10 mouse cellular contexts compared by ENCODE assay signal in genomic region chr13:82317203-82317580, GRCm38 (mm10).
DNase-seq lines count a peak whose midpoint lies in the region; ATAC-seq and TF ChIP-seq lines count a peak whose summit lies in the region.
"Had no signal": no experiment of that assay in that cellular context is flagged by ENCODE, and none has a peak within 500 bp of the region (broad histone marks: within the 10 kb centered on the region; RNA-seq: fewer than 3 reads in every experiment).

No protein-coding gene starts in this region.

- H3K9ac ChIP-seq in forebrain, postnatal 0 days: no peak overlapping the region
- no peak overlapping the region for H3K9ac ChIP-seq in midbrain, embryonic 13.5 days (replicated peaks)
- H3K9ac ChIP-seq: liver, embryonic 15.5 days had no signal

- H3K4me2 ChIP-seq in forebrain, postnatal 0 days (ENCODE audit: low read depth): no peak overlapping the region
- no peak overlapping the region for H3K4me2 ChIP-seq in midbrain, embryonic 13.5 days (replicated peaks)
- H3K4me2 ChIP-seq: liver, embryonic 15.5 days had no signal

- H3K4me3 ChIP-seq in forebrain, postnatal 0 days (ENCODE audit: low read depth, low read length): no peak overlapping the region
- no peak overlapping the region for H3K4me3 ChIP-seq in midbrain, embryonic 13.5 days (replicated peaks)
- H3K4me3 ChIP-seq: liver, embryonic 15.5 days had no signal

- no peak for TF ChIP-seq CTCF in forebrain, postnatal 0 days (IDR thresholded peaks at IDR 0.05; ENCODE audit: low read depth)

- no peaks in the 10 kb centered on the region for H3K9me3 ChIP-seq in forebrain, postnatal 0 days (ENCODE audit: low read length)
- no peaks in the 10 kb centered on the region for H3K9me3 ChIP-seq in midbrain, embryonic 13.5 days
- H3K9me3 ChIP-seq: liver, embryonic 15.5 days had no signal

- H3K36me3 ChIP-seq in forebrain, postnatal 0 days (ENCODE audit: insufficient read depth): no peaks in the 10 kb centered on the region
- H3K36me3 ChIP-seq in midbrain, embryonic 13.5 days: no peaks in the 10 kb centered on the region
- H3K36me3 ChIP-seq: liver, embryonic 15.5 days had no signal

- peak; percentile 31 to 65 for DNase-seq in cerebellum, postnatal 10 days
- DNase-seq in cerebellum, adult 11-12 months: no peak
- peak; percentile 3 for DNase-seq in kidney, postnatal 14 days
- DNase-seq in kidney, adult 8-10 months: no peak
- DNase-seq in forebrain, postnatal 0 days: peak; percentile 45
- peak; percentile 35 to 63 for DNase-seq in left cerebral cortex, postnatal 25 days (ENCODE audit: low spot score in 2 of 2)
- no peak for DNase-seq in Muller cell, postnatal 12 days (ENCODE audit: inconsistent ontology term)
- DNase-seq: adrenal gland, postnatal 25 days had no signal

- H3K27me3 ChIP-seq in forebrain, postnatal 0 days (ENCODE audit: insufficient read depth, low read length): no peaks in the 10 kb centered on the region
- H3K27me3 ChIP-seq in midbrain, embryonic 13.5 days: no peaks in the 10 kb centered on the region
- H3K27me3 ChIP-seq: liver, embryonic 15.5 days had no signal

- 0 out of 2 replicates have a peak, but pooled peaks have one; percentile 10 for ATAC-seq in forebrain, postnatal 0 days
- ATAC-seq in midbrain, embryonic 13.5 days: no peak

- intact Hi-C loops in left cerebral cortex, postnatal 25 days (cut with DNase I): loop anchor here (2.0 to 10.0 kb wide), 7 partner anchors 188 to 748 kb away; no protein-coding TSS in a partner anchor

- 53% methylated on average over 2 of the region's 2 CpGs for WGBS in forebrain, postnatal 0 days
- WGBS in midbrain, embryonic 13.5 days: 84% methylated on average over 2 of the region's 2 CpGs

- no peak overlapping the region for H3K27ac ChIP-seq in forebrain, postnatal 0 days (ENCODE audit: low read depth, low read length)
- H3K27ac ChIP-seq in midbrain, embryonic 13.5 days: no peak overlapping the region
- H3K27ac ChIP-seq: liver, embryonic 15.5 days had no signal

- H3K4me1 ChIP-seq in forebrain, postnatal 0 days (ENCODE audit: insufficient read depth): no peaks in the 10 kb centered on the region
- no peaks in the 10 kb centered on the region for H3K4me1 ChIP-seq in midbrain, embryonic 13.5 days (replicated peaks)
- H3K4me1 ChIP-seq: liver, embryonic 15.5 days had no signal

Comparison
In these comparisons a context has a peak if more than half of its experiments do, and no peak if none do; other contexts are left out.
1. DNase-seq: peak in cerebellum, postnatal 10 days (2 of 2), kidney, postnatal 14 days (single experiment), forebrain, postnatal 0 days (single experiment) and left cerebral cortex, postnatal 25 days (2 of 2); none in cerebellum, adult 11-12 months (single experiment), kidney, adult 8-10 months (0 of 2) and Muller cell, postnatal 12 days (single experiment).